Mouse (Mus musculus): ENCODE measurements around the gene Gpx1. TPM values are rescaled to one million over a fixed set of nuclear protein-coding genes. Genes with fewer than 3 reads are reported as not detected.
"Not testable (repeated sequence)": the region's sequence is repeated elsewhere in the genome, so short reads cannot be mapped to it uniquely, and the experiment has no call there.

Gpx1 gene
- polyA plus RNA-seq, 1 experiment: 381 TPM

GRCm38 (mm10) chr9:108306571-108306980 lies 32.1 kb upstream of the Gpx1 start:
- peak; percentile 82 for DNase-seq (ENCODE audit: low read depth)
- TF ChIP-seq CTCF (IDR thresholded peaks at IDR 0.05; ENCODE audit: borderline replicate concordance, extremely low read depth, insufficient read depth, insufficient read length): no peak
- TF ChIP-seq POLR2A (IDR thresholded peaks at IDR 0.05; ENCODE audit: borderline replicate concordance, extremely low read depth, insufficient read depth, insufficient read length, poor library complexity, severe bottlenecking): no peak

- TF ChIP-seq POLR2A (IDR thresholded peaks at IDR 0.05; ENCODE audit: borderline replicate concordance, extremely low read depth, insufficient read depth, insufficient read length, poor library complexity, severe bottlenecking) (no peak), CTCF (IDR thresholded peaks at IDR 0.05; ENCODE audit: borderline replicate concordance, extremely low read depth, insufficient read depth, insufficient read length) (no peak)
- no peak for DNase-seq (ENCODE audit: low read depth)
Observed at GRCm38 (mm10) chr9:108307021-108307807, 31.5 kb upstream of the Gpx1 start.

- TF ChIP-seq POLR2A (IDR thresholded peaks at IDR 0.05; ENCODE audit: borderline replicate concordance, extremely low read depth, insufficient read depth, insufficient read length, poor library complexity, severe bottlenecking) (no peak), CTCF (IDR thresholded peaks at IDR 0.05; ENCODE audit: borderline replicate concordance, extremely low read depth, insufficient read depth, insufficient read length) (no peak)
- no peak for DNase-seq (ENCODE audit: low read depth)
Observed at GRCm38 (mm10) chr9:108308141-108308540, 30.6 kb upstream of the Gpx1 start.

DNA sequence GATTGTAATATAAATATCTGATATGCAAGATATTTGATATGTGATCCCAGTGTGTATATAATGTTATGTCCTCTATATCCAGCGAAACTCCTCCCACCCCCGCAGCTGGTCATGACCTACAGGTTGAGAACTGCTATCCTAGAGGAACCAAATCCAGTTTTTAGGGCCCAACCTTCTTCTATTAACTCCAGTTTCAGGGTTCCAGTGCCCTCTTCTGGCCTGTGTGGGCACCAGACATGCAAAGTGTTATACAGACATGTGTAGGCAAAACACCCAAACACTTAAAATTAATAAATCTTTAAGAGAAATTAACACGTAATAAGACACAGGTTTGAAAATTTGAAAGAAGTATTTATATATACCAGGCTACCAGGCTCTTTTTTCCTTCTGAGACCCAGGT lies 21.1 kb upstream of the Gpx1 start:
- DNase-seq (ENCODE audit: low read depth): no peak
- TF ChIP-seq POLR2A (IDR thresholded peaks at IDR 0.05; ENCODE audit: borderline replicate concordance, extremely low read depth, insufficient read depth, insufficient read length, poor library complexity, severe bottlenecking) (no peak), CTCF (IDR thresholded peaks at IDR 0.05; ENCODE audit: borderline replicate concordance, extremely low read depth, insufficient read depth, insufficient read length) (peak; percentile 25; the same call in 1 of the 2 replicates)

- no peak for DNase-seq (ENCODE audit: low read depth)
- no peak for TF ChIP-seq POLR2A (IDR thresholded peaks at IDR 0.05; ENCODE audit: borderline replicate concordance, extremely low read depth, insufficient read depth, insufficient read length, poor library complexity, severe bottlenecking)
- no peak for TF ChIP-seq CTCF (IDR thresholded peaks at IDR 0.05; ENCODE audit: borderline replicate concordance, extremely low read depth, insufficient read depth, insufficient read length)
Observed at GRCm38 (mm10) chr9:108318462-108318861, 20.2 kb upstream of the Gpx1 start.

GRCm38 (mm10) chr9:108322054-108322453 lies 16.6 kb upstream of the Gpx1 start:
- not testable (repeated sequence) for DNase-seq (ENCODE audit: low read depth)

- DNase-seq (ENCODE audit: low read depth): no peak
- no peak for TF ChIP-seq CTCF (IDR thresholded peaks at IDR 0.05; ENCODE audit: borderline replicate concordance, extremely low read depth, insufficient read depth, insufficient read length)
- no peak for TF ChIP-seq POLR2A (IDR thresholded peaks at IDR 0.05; ENCODE audit: borderline replicate concordance, extremely low read depth, insufficient read depth, insufficient read length, poor library complexity, severe bottlenecking)
Observed at GRCm38 (mm10) chr9:108324784-108325183, 13.9 kb upstream of the Gpx1 start.

DNA sequence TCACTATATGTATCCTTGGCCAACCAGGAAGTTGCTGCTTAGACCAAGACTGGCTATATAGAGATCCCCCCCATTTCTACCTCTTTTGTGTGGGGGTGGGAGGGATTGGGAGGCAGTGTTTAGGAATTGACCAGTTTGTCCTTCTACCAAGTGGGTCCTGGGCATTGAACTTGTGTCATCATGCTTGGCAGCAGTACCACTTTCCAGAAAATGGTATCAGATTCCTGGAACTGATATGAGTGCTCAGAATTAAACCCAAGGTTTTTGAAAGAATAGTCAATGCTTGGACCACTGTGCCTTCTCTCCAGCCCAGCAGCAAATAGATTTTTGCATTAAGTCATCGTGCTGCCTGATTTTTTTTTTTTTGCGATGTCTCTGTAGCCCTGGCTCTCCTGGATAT lies 12.9 kb upstream of the Gpx1 start:
- DNase-seq (ENCODE audit: low read depth): no peak

DNA sequence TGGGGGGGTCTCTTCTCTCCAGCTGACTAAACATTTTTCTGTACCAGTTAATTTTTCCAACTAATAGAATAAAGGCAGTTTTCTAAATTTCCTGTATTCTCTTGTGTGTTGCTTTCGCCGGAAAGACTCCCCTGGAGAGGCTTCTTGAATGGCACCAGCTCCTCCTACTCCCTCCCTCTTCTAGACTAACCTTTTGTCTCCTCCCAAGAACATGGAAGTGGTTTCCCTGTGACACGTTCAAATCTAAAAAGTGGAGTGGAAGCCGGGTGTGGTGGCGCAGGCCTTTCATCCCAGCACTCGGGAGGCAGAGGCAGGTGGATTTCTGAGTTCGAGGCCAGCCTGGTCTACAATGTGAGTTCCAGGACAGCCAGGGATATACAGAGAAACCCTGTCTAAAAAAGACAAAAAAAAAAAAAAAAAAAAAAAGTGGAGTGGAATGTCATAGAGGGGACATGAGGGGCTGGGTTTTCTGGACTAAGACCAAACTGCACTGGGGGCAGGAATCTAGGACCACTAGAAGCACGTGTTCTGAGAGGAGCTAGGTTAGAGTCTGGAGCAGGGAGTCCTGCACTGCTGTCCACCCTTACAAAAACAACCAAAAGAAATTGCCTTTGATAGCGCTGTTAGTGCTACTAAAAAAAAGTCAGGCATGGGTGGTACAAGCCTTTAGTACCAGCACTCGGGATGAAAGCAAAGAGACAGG lies 704 bp upstream of the Gpx1 start:
- DNase-seq (ENCODE audit: low read depth): peak; percentile 6
- no peak for TF ChIP-seq POLR2A (IDR thresholded peaks at IDR 0.05; ENCODE audit: borderline replicate concordance, extremely low read depth, insufficient read depth, insufficient read length, poor library complexity, severe bottlenecking)
- no peak for TF ChIP-seq CTCF (IDR thresholded peaks at IDR 0.05; ENCODE audit: borderline replicate concordance, extremely low read depth, insufficient read depth, insufficient read length)

More for the DNA sequence above, 12.9 kb upstream of the Gpx1 start:
- TF ChIP-seq CTCF (IDR thresholded peaks at IDR 0.05; ENCODE audit: borderline replicate concordance, extremely low read depth, insufficient read depth, insufficient read length): no peak
- TF ChIP-seq POLR2A (IDR thresholded peaks at IDR 0.05; ENCODE audit: borderline replicate concordance, extremely low read depth, insufficient read depth, insufficient read length, poor library complexity, severe bottlenecking): no peak

DNA sequence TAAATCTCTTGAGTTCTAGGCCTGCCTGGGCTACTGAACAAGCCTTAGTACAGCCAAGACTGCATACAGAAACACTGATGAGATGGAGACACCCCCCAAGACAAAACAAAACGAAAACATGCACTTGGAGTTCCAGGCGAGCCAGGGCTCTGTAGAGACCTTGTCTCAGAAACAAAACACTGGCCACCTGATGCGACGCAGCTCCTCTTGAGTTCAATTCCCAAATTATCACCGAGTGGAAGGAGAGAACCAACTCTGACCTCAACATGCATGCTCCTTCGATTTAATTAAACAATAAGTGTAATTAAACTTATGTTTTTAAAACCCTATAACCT lies 185 bp upstream of the Gpx1 start:
- TF ChIP-seq POLR2A (IDR thresholded peaks at IDR 0.05; ENCODE audit: borderline replicate concordance, extremely low read depth, insufficient read depth, insufficient read length, poor library complexity, severe bottlenecking) (no peak), CTCF (IDR thresholded peaks at IDR 0.05; ENCODE audit: borderline replicate concordance, extremely low read depth, insufficient read depth, insufficient read length) (no peak)
- DNase-seq (ENCODE audit: low read depth): no peak

DNA sequence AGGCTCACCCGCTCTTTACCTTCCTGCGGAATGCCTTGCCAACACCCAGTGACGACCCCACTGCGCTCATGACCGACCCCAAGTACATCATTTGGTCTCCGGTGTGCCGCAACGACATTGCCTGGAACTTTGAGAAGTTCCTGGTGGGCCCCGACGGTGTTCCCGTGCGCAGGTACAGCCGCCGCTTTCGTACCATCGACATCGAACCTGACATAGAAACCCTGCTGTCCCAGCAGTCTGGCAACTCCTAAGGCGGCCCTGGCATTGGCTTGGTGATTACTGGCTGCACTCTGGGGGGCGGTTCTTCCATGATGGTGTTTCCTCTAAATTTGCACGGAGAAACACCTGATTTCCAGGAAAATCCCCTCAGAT lies 1.2 kb downstream of the Gpx1 start:
- peak; percentile 10 for DNase-seq (ENCODE audit: low read depth)
- TF ChIP-seq CTCF (IDR thresholded peaks at IDR 0.05; ENCODE audit: borderline replicate concordance, extremely low read depth, insufficient read depth, insufficient read length) (no peak), POLR2A (IDR thresholded peaks at IDR 0.05; ENCODE audit: borderline replicate concordance, extremely low read depth, insufficient read depth, insufficient read length, poor library complexity, severe bottlenecking) (no peak)

All from brain, embryonic 14.5 days (tissue).